Mouse (Mus musculus): ENCODE measurements around the gene E330034G19Rik. TPM values are rescaled to one million over a fixed set of nuclear protein-coding genes. Genes with fewer than 3 reads are reported as not detected.
A peak's percentile ranks its signal among the peaks of the same experiment; 100 is the strongest.
"Not testable (repeated sequence)": the region's sequence is repeated elsewhere in the genome, so short reads cannot be mapped to it uniquely, and the experiment has no call there.

E330034G19Rik gene
- total RNA-seq, 2 experiments from 2014 or later = not detected

- ATAC-seq (replicated peaks; ENCODE audit: low FRiP score, low TSS enrichment, poor library complexity, severe bottlenecking) = no peak
Measured at GRCm38 (mm10) chr14:24307146-24307545, 14.1 kb downstream of the E330034G19Rik start.

- ATAC-seq (replicated peaks; ENCODE audit: low FRiP score, low TSS enrichment, poor library complexity, severe bottlenecking) = peak; percentile 52; the same call in 1 of the 2 replicates
Measured at GRCm38 (mm10) chr14:24311110-24311509, 18.1 kb downstream of the E330034G19Rik start.

GRCm38 (mm10) chr14:24347007-24347406 is 54.0 kb downstream of the E330034G19Rik start:
- ATAC-seq (replicated peaks; ENCODE audit: low FRiP score, low TSS enrichment, poor library complexity, severe bottlenecking) = not testable (repeated sequence)

GRCm38 (mm10) chr14:24358295-24358951 is 65.4 kb downstream of the E330034G19Rik start:
- no peak; the same call in 1 of the 2 replicates for ATAC-seq (replicated peaks; ENCODE audit: low FRiP score, low TSS enrichment, poor library complexity, severe bottlenecking)

Other genes starting within 250 kb of the E330034G19Rik start
- 0.46 TPM in 1 of 2 replicates, not detected in the other for gene Dlg5, start 47.3 kb upstream of the E330034G19Rik start, total RNA-seq (2014; fragmentation: Nextera tagmentation)
- not detected in 2 replicates for gene Dlg5, start 47.3 kb upstream of the E330034G19Rik start, total RNA-seq (2017)
- gene Polr3a, start 193.8 kb downstream of the E330034G19Rik start, total RNA-seq (2014; fragmentation: Nextera tagmentation) = 46.0 and 47.5 TPM in 2 replicates
- gene Polr3a, start 193.8 kb downstream of the E330034G19Rik start, total RNA-seq (2017) = 11.6 and 14.8 TPM in 2 replicates
- 4,905 and 5,243 TPM in 2 replicates for gene Rps24, start 193.9 kb downstream of the E330034G19Rik start, total RNA-seq (2014; fragmentation: Nextera tagmentation)
- gene Rps24, start 193.9 kb downstream of the E330034G19Rik start, total RNA-seq (2017) = 5,044 and 5,586 TPM in 2 replicates